Mouse (Mus musculus) fat pad, adult 2 months (tissue): Measurements from ENCODE around the gene Ptpn1.

Experiments
- DNase-seq: peaks from one replicate; pipeline ENCODE4 v3.0.0-alpha.2; 2011; ENCODE audit warnings: low read depth, low spot score; ENCODE audit errors: extremely low read depth

The Ptpn1 gene

DNA sequence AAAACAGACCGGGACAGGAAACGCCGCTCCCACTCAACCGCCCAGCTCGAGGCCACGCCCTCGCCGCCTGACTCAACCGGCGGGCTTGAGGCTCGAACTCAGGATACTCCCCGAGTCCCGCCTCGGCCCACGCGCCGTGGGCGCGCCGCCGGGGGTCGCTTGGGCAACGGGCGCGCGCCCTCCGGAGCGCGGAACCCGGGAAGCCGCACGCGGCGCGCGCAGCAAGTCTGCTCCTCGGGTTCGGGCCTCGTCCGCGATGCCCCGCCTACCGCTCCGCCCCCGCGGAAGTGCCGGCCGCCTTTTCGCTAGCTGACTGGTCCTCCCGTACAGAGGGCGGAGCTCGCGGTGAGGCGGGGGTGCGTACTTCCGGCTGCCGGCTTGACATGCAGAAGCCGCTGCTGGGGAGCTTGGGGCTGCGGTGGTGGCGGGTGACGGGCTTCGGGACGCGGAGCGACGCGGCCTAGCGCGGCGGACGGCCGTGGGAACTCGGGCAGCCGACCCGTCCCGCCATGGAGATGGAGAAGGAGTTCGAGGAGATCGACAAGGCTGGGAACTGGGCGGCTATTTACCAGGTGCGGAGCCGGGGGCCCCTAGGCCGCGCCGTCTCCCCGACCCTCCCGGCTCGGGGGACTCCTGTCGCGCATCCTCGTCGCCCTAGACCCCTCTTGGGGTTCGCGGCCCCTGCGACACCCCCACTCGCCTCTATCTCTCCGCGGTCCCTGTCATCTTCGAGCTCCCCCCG is at the start of gene Ptpn1:
Gene Ptpn1, plus strand, starts transcription at position 73 of the 742 bp plus-strand sequence.
- peak; percentile 30 for DNase-seq

- DNase-seq, result no peak
Measured at GRCm38 (mm10) chr2:167886485-167886884, 45.4 kb upstream of the Ptpn1 start.

GRCm38 (mm10) chr2:167887516-167888347 is 44.1 kb upstream of the Ptpn1 start:
- no peak for DNase-seq

- no peak for DNase-seq
Measured at GRCm38 (mm10) chr2:167888834-167889233, 43.0 kb upstream of the Ptpn1 start.

GRCm38 (mm10) chr2:167889886-167890285 is 42.0 kb upstream of the Ptpn1 start:
- DNase-seq, result no peak

DNA sequence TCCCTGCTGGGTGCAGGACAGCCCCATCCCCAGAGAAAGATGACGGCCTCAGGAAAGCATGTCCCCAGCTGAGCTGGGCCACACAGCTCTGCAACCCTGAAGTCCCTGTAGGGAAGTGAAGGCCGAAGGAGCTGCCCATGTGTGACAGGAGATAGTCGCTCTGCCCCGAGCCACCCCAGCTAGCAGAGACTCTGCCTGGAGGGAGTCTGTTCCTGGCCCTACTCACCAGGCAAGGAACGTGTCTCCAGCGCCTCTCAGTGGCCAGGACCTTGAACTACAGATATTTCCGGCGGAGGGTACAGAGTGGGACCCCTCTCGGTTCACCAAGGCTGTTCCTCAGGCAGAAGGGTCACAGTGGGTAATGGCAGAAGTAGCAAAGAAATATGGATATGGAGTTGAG is 39.9 kb upstream of the Ptpn1 start:
- DNase-seq, result no peak

GRCm38 (mm10) chr2:167893680-167894079 is 38.2 kb upstream of the Ptpn1 start:
- DNase-seq, result no peak

GRCm38 (mm10) chr2:167894948-167895372 is 36.9 kb upstream of the Ptpn1 start:
- DNase-seq, result no peak

GRCm38 (mm10) chr2:167897896-167898295 is 34.0 kb upstream of the Ptpn1 start:
- no peak for DNase-seq

DNA sequence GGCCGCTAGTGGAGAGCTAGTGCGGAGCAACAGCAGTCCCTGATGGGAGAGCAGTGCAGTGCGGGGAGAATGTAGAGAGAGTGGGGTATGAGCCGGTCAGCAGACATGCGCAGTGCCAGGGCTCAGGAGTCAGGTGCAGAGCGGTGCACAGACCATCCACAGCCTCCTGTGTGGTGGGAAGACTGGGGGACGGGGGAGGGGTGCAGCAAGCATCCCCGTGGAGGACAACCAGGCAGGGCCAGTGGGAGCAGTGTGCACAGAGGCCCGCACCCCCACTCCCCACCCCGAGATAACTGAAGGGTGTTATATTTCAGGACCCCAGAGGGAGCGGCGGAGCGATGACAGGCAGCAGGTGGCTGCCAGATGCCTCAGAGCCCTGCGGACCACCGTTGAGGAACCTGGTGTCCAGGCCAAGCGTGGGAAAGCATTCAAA is 31.9 kb upstream of the Ptpn1 start:
- DNase-seq, result no peak

- no peak for DNase-seq
Measured at GRCm38 (mm10) chr2:167902116-167902703, 29.6 kb upstream of the Ptpn1 start.

DNA sequence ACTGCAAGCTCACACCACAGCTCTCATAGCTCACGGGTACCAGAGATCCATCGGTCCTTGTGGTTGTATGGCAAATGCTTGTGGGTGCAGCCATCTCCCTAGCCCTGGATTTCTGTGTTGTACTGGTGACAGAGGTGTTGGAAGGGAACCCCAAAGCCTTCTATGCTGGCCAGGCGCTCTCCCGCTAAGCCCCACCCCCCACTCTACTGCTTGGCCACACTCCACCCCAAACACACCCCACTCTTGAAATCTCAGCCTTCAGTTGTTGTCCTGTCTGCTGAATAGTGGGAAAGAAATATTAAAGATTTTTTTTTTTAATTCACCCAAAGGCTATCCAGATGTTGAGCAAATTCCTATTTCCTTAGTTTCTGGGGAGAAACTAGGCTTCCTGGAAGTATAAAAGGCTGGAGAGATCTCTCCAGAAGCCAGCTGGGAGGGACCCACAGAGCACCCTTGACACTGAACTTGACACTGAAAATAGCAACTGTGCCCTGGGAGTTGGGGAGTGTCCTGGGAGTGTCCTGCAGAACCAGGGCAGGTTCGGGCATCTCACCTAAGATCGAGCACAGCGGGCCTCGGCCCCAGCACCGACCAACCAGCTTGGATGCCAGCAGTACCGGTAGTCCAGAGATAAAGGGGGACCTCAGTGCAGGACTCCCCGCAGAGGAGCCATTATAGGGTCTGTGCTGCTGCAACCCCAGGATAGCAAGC is 28.5 kb upstream of the Ptpn1 start:
- no peak for DNase-seq

DNA sequence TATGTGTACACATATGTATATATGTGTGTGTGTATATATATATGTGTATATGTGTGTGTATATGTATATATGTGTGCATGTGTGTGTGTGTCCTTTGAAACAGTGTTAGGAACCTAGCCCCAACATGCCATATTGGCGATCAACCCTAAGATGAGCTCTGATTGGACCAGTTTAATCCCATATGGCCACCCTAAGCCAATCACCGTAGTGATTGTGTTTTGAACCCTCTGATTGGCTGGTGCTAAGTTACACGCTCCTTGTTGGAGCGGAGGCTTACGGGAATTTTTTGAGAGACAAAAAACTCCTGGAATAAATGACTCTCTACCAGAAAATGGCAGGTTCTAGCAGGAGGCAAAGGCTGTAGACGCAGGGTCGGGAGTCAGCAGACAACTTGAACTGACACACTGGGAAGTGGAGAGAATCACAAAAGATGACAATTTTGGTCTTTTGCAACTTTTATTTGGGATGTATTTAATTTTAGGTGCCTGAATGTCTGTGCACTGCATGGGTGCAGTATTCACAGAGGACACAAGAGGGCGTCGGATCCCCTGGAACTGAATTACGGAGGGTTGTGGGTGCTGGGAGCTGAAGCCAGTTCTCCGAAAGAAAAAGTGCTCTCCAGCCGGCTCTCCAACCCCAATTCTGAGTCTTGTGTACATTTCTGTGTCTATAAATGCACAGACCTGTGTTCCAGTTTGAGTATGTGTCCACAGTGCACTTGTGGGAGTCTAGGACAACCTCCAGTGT is 27.1 kb upstream of the Ptpn1 start:
- no peak for DNase-seq

DNA sequence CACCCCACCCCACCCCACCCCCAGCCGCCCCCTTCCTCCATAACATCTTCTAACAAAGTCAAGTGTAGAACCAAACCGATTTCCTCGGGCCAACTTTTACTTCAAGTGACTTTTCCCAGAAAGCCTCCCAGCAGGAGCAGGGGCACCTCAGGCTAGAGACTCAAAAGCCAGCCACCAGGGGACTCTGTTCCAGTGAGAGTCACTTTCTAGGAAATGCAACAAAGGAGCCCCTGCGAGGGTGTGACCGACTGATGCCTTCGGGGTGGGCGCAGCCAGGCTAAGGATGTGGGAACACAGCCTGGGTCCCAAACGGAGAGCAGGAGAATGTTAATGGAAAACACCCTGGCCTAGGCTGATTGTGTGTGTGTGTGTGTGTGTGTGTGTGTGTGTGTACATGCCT is 26.3 kb upstream of the Ptpn1 start:
- DNase-seq, result no peak

DNA sequence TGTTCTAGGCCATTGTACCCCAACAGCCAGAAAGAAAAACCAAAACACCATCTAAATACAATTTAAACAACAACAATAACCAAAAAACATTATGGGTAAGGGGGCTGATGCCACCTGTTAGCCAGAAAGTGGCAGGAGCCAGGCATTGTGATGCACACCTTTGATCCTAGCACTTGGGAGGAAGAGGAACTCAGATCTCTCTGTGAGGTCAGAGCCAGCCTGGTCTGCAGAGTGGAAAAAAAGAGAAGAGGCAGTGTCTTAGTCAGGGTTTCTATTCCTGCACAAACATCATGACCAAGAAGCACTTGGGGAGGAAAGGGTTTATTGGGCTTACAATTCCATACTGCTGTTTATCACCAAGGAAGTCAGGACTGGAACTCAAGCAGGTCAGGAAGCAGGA is 25.1 kb upstream of the Ptpn1 start:
- DNase-seq, result no peak

GRCm38 (mm10) chr2:167909531-167910177 is 22.2 kb upstream of the Ptpn1 start:
- DNase-seq, result no peak

GRCm38 (mm10) chr2:167910178-167910540 is 21.7 kb upstream of the Ptpn1 start:
- no peak for DNase-seq

DNA sequence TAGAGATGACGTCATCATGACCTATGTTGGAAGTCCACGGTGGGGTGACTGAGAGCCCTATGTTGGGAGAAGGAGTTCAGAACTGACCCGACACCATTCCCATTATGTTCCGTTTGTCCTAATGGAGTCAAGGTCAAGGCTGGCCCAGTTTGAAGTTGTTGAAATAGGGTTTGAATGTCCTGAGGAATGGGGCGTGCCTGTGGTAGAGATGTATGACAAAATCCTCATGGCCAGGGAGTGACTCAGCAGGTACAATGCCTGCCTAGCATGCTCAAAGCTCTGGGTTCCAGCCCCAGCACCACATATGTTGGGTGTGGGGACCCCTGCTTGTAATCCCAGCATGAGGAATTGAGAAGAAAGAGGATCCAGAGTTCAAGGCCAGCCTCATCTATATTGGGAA is 20.3 kb upstream of the Ptpn1 start:
- DNase-seq, result no peak

GRCm38 (mm10) chr2:167919081-167919480 is 12.8 kb upstream of the Ptpn1 start:
- DNase-seq, result peak; percentile 76

DNA sequence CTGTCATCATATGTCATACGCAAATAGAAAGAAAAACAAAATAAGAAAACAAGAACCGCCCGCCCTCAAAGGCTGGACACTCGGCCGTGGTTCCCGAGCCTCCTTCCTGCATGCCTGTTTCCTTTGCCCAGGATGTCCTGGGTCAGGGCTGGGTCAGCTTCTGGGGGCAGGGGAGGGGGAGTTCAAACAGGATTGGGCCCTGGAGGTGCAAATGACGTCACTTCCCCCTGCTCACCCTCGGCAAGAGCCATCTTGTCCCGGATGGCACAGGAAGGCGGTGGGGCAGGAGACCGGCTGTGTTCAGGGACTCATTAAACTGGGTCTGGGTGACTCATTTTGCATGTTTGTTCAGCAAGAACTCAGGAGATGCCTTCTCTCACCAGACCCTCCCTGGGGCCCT is 11.8 kb upstream of the Ptpn1 start:
- no peak for DNase-seq
